Mouse (Mus musculus): ENCODE results near the gene Tnfrsf18.

Gene Tnfrsf18

DNA sequence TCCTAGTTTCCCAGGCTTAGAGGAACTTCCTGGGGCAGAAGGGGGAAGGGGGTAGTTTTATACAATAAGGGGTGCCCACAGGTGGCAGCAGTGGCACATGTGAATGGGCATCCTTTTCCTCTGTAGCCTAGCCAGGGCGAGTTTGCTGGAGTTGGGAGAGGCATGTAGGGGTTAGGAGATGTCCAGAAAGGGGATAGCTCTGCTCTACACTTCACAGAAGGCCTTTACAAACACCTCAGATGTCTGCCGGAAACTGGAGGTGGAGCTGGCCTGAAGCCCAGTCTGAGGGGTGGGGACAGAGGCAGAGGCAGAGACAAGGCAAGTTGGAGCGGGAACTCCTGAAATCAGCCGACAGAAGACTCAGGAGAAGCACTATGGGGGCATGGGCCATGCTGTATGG, at the start of gene Tnfrsf18:
Gene Tnfrsf18, plus strand, starts transcription at position 152 of the 400 bp plus-strand sequence.
- peak; percentile 16 for DNase-seq (ENCODE audit: low spot score)

DNA sequence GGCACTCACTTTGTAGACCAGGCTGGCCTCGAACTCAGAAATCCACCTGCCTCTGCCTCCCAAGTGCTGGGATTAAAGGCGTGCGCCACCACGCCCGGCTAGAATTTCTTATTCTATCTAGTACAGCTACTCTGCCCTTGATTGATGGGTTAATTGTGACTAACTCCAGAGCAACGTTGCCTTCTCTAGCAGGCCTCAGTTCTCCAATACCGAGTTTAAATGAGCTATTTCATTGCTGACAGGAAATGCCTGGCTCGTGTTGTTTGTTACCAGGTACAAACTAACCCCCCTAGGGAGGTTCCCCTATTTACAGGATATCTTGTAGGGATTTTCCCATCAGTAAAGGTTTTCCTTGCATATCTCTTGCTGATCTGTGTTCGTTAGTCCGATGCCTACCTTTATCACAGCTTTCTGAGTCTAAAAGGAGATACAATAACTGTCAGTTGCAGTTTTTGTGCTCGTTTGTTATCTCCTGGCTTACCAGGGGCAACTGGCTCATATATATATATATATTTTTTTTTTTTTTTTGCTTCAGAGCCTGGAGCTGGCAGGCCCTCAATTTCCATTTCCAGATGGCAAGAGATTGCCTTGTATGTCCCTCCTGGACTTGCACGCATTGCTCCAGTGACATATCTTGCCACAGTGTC, 44.4 kb upstream of the Tnfrsf18 start:
- DNase-seq (ENCODE audit: low spot score): no peak

- DNase-seq (ENCODE audit: low spot score): no peak
Measured at GRCm38 (mm10) chr4:155983788-155984187, 42.2 kb upstream of the Tnfrsf18 start.

DNA sequence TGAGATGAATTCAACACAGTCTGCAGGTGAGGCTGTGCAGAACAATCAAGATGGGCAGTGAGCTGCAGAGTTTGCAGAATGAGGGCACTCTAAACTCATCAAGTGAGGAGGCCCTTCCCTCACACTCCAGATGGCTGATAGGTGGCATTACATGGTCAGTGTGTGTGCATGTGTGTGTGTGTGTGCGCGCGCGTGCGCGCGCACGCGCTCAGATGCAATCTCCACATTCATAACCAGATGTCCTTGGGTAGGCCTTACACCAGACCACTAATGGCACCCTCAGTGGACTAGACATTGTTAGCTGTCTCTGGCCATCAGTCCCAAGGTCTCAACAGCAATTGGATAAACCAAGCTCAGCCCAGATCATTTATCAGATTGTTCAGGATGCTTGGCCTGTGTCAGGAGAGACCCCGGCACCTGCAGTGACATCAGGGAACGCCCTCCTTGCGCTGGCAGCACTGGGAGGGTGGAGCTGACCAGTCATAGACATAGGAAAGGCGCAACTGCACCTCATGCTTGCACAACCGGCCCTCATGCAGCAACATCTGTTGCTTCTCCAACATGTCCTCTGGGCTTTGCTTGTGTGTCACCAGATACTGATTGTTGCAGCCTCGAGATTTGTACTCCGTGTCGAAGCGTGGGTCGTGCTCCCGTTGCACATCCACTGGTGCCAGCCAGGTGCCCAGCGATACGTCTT, 34.6 kb upstream of the Tnfrsf18 start:
- DNase-seq (ENCODE audit: low spot score): no peak

- no peak for DNase-seq (ENCODE audit: low spot score)
Measured at GRCm38 (mm10) chr4:155991908-155992230, 34.1 kb upstream of the Tnfrsf18 start.

GRCm38 (mm10) chr4:155992241-155992905, 33.6 kb upstream of the Tnfrsf18 start, which contains the start of the genes B3galt6 and Sdf4:
Gene B3galt6, minus strand, starts transcription at chr4:155992649.
Gene Sdf4, plus strand, starts transcription at chr4:155992872.
- peak; percentile 87 for DNase-seq (ENCODE audit: low spot score)

DNA sequence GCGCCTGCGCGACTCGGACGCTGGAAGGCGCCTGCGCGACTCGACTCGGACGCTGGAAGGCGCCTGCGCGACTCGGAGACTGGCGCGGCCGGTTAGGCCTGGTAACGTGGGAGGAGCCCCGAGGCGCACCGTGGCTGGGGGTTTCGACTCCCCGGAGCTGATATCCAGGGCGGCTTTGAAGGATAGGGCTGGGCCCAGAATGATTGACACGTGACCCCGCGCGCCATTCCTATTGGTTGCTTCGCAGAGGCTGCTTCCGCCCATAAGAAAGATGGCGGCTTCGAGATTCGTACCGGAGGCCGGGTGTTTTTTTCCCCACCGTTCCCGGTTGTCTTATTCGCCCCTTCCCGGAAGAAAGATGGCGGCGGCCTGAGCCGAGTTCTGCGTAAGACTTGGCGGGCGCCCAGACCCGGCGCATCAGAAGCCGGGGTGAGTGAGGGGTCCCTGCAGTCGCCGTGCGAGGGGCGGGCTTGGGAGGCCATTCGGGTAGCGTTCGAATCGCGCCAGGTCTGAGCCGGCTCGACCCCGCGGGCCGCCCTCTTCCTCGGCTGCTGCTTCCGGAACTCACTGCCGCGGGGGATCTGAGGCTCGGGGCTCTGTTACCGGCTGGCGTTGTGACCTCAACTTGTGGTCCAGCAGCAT, 32.9 kb upstream of the Tnfrsf18 start:
- peak; percentile 98 for DNase-seq (ENCODE audit: low spot score)

DNA sequence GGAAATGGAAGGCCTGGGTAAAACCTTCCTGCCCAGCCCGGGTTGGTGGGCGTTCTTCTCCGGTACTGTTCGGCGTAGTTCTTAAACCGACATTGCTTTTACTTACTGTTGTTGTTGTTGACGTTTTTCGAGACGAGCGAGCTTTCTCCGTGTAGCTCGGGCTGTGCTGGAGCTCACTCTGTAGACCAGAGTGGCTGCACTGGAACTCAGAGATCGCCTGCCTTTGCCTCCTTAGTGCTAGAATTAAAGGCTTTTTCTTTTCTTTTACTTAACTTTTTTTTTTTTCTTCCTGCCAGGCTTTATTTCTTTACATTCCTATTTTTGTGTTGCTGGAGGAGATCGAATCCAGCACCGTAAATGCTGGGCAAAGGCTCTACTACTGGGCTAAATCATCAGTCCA, 32.4 kb upstream of the Tnfrsf18 start:
- no peak for DNase-seq (ENCODE audit: low spot score)

GRCm38 (mm10) chr4:156004109-156004508, 21.9 kb upstream of the Tnfrsf18 start:
- DNase-seq (ENCODE audit: low spot score): no peak

GRCm38 (mm10) chr4:156008369-156008768, 17.6 kb upstream of the Tnfrsf18 start:
- DNase-seq (ENCODE audit: low spot score): no peak

GRCm38 (mm10) chr4:156013637-156014036, 12.3 kb upstream of the Tnfrsf18 start, which contains the start of gene Tnfrsf4:
Gene Tnfrsf4, plus strand, starts transcription at chr4:156013843.
- no peak for DNase-seq (ENCODE audit: low spot score)

- DNase-seq (ENCODE audit: low spot score): no peak
Measured at GRCm38 (mm10) chr4:156014436-156014835, 11.5 kb upstream of the Tnfrsf18 start.

DNA sequence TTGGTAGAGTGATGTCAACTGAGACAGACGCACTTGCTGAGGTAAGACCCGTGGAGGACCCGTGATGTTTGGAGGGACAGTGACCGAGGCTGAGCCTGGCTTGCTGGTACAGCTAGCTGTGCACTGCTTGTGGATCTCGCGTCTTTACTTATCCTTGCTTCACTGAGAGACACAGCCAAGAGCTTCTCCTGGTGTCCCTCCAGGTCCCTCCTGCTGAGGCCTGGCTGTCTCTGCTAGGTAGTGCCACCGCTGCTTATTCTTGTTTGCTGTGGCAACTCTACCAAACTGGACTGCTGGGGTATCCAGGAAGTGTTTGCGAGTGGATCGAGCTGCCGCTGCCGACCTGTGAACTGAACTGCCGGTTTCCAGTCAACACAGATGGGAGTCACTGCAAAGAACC, 6.2 kb upstream of the Tnfrsf18 start:
- DNase-seq (ENCODE audit: low spot score): no peak

- DNase-seq (ENCODE audit: low spot score): no peak
Measured at GRCm38 (mm10) chr4:156021381-156021780, 4.6 kb upstream of the Tnfrsf18 start.

GRCm38 (mm10) chr4:156021942-156022419, 4.0 kb upstream of the Tnfrsf18 start:
- no peak for DNase-seq (ENCODE audit: low spot score)

- no peak for DNase-seq (ENCODE audit: low spot score)
Measured at GRCm38 (mm10) chr4:156023520-156023919, 2.4 kb upstream of the Tnfrsf18 start.

DNA sequence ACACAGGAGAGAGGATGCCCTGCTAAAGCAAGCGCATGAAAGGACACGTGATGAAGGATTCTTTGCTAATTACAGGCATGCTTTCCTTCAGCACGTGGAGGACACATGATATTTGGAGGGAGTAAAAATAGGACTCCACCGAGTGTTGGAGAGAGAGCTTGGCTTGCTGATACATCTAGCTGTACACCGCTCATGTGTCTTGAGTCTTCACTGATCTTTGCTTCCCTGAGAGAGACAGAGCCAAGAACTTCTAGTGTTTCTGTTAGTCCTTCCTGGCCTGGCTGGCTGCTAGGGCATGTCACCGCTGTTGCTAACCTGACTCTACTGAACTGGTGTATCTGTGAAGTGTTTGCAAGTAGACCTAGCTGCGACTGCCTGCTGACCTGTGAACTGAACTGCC, 1.8 kb upstream of the Tnfrsf18 start:
- no peak for DNase-seq (ENCODE audit: low spot score)

GRCm38 (mm10) chr4:156028580-156028979, 2.6 kb downstream of the Tnfrsf18 start:
- no peak for DNase-seq (ENCODE audit: low spot score)

- DNase-seq (ENCODE audit: low spot score): no peak
Measured at GRCm38 (mm10) chr4:156030651-156031118, 4.7 kb downstream of the Tnfrsf18 start.

GRCm38 (mm10) chr4:156031255-156031592, 5.3 kb downstream of the Tnfrsf18 start:
- no peak for DNase-seq (ENCODE audit: low spot score)

DNA sequence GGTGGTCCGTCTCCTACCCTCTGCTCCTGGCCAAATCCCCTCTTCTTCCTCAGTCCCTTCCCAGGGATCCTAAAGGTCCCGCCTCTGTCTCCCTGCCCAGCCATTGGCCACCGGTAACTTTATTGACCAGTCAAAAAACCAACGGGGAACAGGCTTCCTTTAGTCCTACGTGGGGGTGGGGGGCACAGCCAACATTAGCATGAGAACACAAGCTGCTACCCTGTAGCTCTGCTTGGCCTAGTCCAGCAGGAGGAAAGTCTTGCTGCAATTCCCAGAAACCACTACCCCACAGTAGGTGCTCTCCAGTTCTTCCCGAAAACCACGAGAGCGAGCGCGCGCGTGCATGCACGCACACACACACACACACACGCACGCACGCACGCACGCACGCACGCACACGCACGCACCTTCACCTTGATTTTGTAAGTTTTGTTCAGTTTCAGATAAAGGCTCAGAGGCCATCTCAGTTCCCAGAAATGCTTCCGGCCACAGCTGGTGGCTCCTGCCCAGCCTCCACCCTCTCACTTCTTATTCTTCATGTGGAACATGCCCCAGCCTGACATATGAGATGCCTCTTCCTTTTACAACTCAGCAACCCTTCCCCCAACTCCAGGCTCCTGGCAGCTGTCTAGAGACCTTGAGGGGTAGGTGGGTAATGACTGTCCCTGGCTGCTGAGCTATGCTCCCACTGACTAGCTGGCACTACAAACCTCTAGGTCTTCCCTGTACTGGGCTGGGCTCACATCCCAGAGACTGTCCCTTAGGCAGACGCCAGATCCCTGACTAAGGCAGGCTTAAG, 5.8 kb downstream of the Tnfrsf18 start:
- DNase-seq (ENCODE audit: low spot score): peak; percentile 17

DNA sequence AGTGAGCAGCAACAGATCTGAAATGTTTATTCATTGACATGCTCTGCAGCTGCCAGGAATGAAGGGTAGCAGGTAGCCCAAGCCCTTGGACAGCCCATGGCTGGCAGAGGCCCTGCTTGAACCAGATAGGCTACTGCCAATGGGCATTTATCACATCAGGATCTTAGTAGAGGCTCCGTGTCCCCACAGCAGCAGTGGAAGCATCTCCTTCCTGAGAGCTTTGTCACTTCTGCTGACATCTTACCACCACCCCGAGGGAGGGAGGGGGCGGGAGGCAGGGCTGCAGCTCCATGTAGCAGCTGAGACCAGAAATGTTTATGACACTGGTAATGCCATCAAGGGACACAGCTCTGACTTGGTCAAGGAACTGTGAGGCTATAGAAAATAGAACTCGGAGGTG, 6.9 kb downstream of the Tnfrsf18 start:
- DNase-seq (ENCODE audit: low spot score): no peak
